ENCODE assay signal across 9 mouse cellular contexts in genomic region chr17:27341952-27342890, GRCm38 (mm10).
DNase-seq lines count a peak whose midpoint lies in the region; ATAC-seq lines count a peak whose summit lies in the region.
"Had no signal": no experiment of that assay in that cellular context is flagged by ENCODE, and none has a peak within 500 bp of the region (broad histone marks: within the 10 kb centered on the region; RNA-seq: fewer than 3 reads in every experiment).

No protein-coding gene starts in this region.

- peak; percentile 40 for DNase-seq in liver, embryonic 13.5 days
- peak; percentile 69 for DNase-seq in splenic B cell, adult 2 months (ENCODE audit: low read depth, low spot score)
- DNase-seq in kidney, postnatal 10 days = no peak
- DNase-seq: cerebellum, adult 2 months; lung, adult 2 months had no signal

- no peak overlapping the region for H3K27ac ChIP-seq in kidney, embryonic 16.5 days (ENCODE audit: low read length)
- no peak overlapping the region for H3K27ac ChIP-seq in kidney, embryonic 14.5 days (ENCODE audit: low read depth, low read length)
- no peak overlapping the region for H3K27ac ChIP-seq in liver, embryonic 13.5 days
- H3K27ac ChIP-seq in hindbrain, embryonic 16.5 days (ENCODE audit: low read depth, low read length) = no peak overlapping the region

- H3K36me3 ChIP-seq in kidney, embryonic 16.5 days (ENCODE audit: insufficient read depth, low read length) = no peaks in the 10 kb centered on the region
- H3K36me3 ChIP-seq in kidney, embryonic 14.5 days (ENCODE audit: control insufficient read depth, insufficient read depth, low read length) = no peaks in the 10 kb centered on the region
- H3K36me3 ChIP-seq in liver, embryonic 13.5 days = no peaks in the 10 kb centered on the region
- H3K36me3 ChIP-seq in splenic B cell, adult 2 months (ENCODE audit: control insufficient read depth, insufficient read depth, low read length, poor library complexity, severe bottlenecking) = no peaks in the 10 kb centered on the region
- no peaks in the 10 kb centered on the region for H3K36me3 ChIP-seq in hindbrain, embryonic 16.5 days (ENCODE audit: control insufficient read depth, insufficient read depth, low read length)

- H3K4me1 ChIP-seq in kidney, embryonic 16.5 days (ENCODE audit: insufficient read depth, low read length) = 0 out of 2 replicates have a peak, but pooled peaks cover 7% of the 10 kb centered on the region
- H3K4me1 ChIP-seq in kidney, embryonic 14.5 days (ENCODE audit: control insufficient read depth, insufficient read depth, low read length) = no peaks in the 10 kb centered on the region
- H3K4me1 ChIP-seq in liver, embryonic 13.5 days (replicated peaks) = peaks cover 18% of the 10 kb centered on the region
- no peaks in the 10 kb centered on the region; the same call in 1 of the 2 replicates for H3K4me1 ChIP-seq in hindbrain, embryonic 16.5 days (ENCODE audit: control insufficient read depth, insufficient read depth, low read depth, low read length)

- no peak overlapping the region for H3K9ac ChIP-seq in kidney, embryonic 16.5 days (replicated peaks; ENCODE audit: low read length)
- H3K9ac ChIP-seq in kidney, embryonic 14.5 days (ENCODE audit: low read depth, low read length) = no peak overlapping the region
- peak overlapping the region; percentile 50; the same call in 1 of the 2 replicates for H3K9ac ChIP-seq in liver, embryonic 13.5 days
- H3K9ac ChIP-seq in hindbrain, embryonic 16.5 days (ENCODE audit: low read depth, low read length) = no peak overlapping the region

- ATAC-seq in kidney, embryonic 16.5 days (ENCODE audit: low FRiP score, low TSS enrichment) = no peak
- no peak for ATAC-seq in kidney, embryonic 14.5 days (ENCODE audit: low FRiP score, low TSS enrichment)
- peak; percentile 89 for ATAC-seq in activated CD4-positive, CD25-positive, alpha-beta regulatory T cell, adult 4 months
- ATAC-seq in liver, embryonic 13.5 days (ENCODE audit: low read depth) = 0 out of 2 replicates have a peak, but pooled peaks have one; percentile 39
- ATAC-seq in hindbrain, embryonic 16.5 days = no peak

- no peaks in the 10 kb centered on the region for H3K27me3 ChIP-seq in kidney, embryonic 16.5 days (ENCODE audit: insufficient read depth, low read length)
- H3K27me3 ChIP-seq in kidney, embryonic 14.5 days (ENCODE audit: control insufficient read depth, insufficient read depth, low read length) = no peaks in the 10 kb centered on the region
- H3K27me3 ChIP-seq in liver, embryonic 13.5 days = no peaks in the 10 kb centered on the region
- H3K27me3 ChIP-seq in splenic B cell, adult 2 months (ENCODE audit: control insufficient read depth, insufficient read depth, low read length, poor library complexity, severe bottlenecking) = no peaks in the 10 kb centered on the region
- H3K27me3 ChIP-seq in hindbrain, embryonic 16.5 days (replicated peaks; ENCODE audit: control insufficient read depth, insufficient read depth, low read length) = no peaks in the 10 kb centered on the region

- WGBS in kidney, embryonic 16.5 days = 53% methylated on average over 13 of the region's 14 CpGs
- 65% methylated on average over 10 of the region's 14 CpGs for WGBS in kidney, embryonic 14.5 days
- 11% methylated on average over 12 of the region's 14 CpGs for WGBS in liver, embryonic 13.5 days (ENCODE audit: insufficient replicate concordance)
- WGBS in hindbrain, embryonic 16.5 days = 70% methylated on average over 10 of the region's 14 CpGs

- peak overlapping the region; percentile 9; the same call in 1 of the 2 replicates for H3K4me2 ChIP-seq in kidney, embryonic 16.5 days (replicated peaks; ENCODE audit: low read depth, low read length)
- H3K4me2 ChIP-seq in kidney, embryonic 14.5 days (replicated peaks; ENCODE audit: low read depth, low read length) = no peak overlapping the region
- peak overlapping the region; percentile 53 for H3K4me2 ChIP-seq in liver, embryonic 13.5 days
- H3K4me2 ChIP-seq in hindbrain, embryonic 16.5 days (ENCODE audit: low read length) = no peak overlapping the region

- no peak overlapping the region for H3K4me3 ChIP-seq in kidney, embryonic 16.5 days (ENCODE audit: low read length)
- no peak overlapping the region for H3K4me3 ChIP-seq in kidney, embryonic 14.5 days (ENCODE audit: low read length)
- peak overlapping the region; percentile 25 for H3K4me3 ChIP-seq in liver, embryonic 13.5 days (replicated peaks)
- H3K4me3 ChIP-seq in hindbrain, embryonic 16.5 days (ENCODE audit: low read length) = no peak overlapping the region

- H3K9me3 ChIP-seq in kidney, embryonic 16.5 days (ENCODE audit: low read length) = no peaks in the 10 kb centered on the region
- H3K9me3 ChIP-seq in kidney, embryonic 14.5 days (ENCODE audit: control insufficient read depth, low read length) = no peaks in the 10 kb centered on the region
- no peaks in the 10 kb centered on the region for H3K9me3 ChIP-seq in liver, embryonic 13.5 days (replicated peaks)
- no peaks in the 10 kb centered on the region for H3K9me3 ChIP-seq in hindbrain, embryonic 16.5 days (ENCODE audit: control insufficient read depth, low read length)

Comparison
In these comparisons a context has a peak if more than half of its experiments do, and no peak if none do; other contexts are left out.
1. H3K4me2 ChIP-seq: peak in kidney, embryonic 16.5 days (single experiment) and liver, embryonic 13.5 days (single experiment); none in kidney, embryonic 14.5 days (single experiment) and hindbrain, embryonic 16.5 days (single experiment).
2. ATAC-seq: peak in activated CD4-positive, CD25-positive, alpha-beta regulatory T cell, adult 4 months (single experiment) and liver, embryonic 13.5 days (single experiment); none in kidney, embryonic 16.5 days (single experiment), kidney, embryonic 14.5 days (single experiment) and hindbrain, embryonic 16.5 days (single experiment).